Mouse (Mus musculus): ENCODE results near the gene Pradc1. TPM values are rescaled to one million over a fixed set of nuclear protein-coding genes. Genes with fewer than 3 reads are reported as not detected.

Pradc1 gene
- 41.4 and 53.6 TPM in 2 replicates for polyA plus RNA-seq (2015; fragmentation: Nextera tagmentation; extraction: Ambion mirVana)

DNA sequence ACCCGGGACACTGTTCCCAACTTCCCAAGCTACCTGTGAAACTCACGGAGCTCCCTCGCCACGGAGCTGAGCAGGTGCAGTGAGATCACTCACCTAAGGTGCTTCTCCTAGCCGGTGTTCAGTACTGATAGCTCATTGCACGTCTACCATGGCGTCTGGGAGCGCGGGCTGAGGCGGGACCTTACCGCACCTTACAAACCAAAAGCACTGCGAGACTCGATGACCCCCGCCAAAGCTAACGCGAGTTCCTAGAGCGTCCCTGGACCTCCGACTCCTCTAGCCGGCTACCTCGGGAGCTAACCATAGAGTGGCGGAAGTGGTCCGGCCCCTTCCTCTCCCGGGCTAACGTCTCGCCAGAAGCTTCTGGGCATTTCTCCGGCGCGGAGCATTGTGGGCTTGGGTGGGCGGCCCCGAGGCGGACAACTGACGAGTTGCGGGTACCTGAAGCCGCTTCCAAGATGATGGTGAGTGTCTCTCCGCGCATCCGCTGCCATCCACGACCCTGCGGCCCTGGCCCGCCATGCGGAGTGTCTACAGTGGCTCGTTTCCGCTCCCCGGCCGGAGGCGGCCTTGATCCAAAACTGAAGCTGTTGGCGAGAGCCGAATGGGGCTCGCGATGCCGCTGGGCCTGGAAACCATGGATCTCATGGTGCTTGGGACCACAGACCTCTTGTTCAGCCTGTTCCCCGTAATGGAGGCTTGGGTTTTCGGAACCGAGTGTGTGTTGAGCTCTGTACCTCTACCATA is at the start of gene Pradc1:
TSS of gene Pradc1 (minus strand) at position 307 of the 747 bp plus-strand sequence.

DNA sequence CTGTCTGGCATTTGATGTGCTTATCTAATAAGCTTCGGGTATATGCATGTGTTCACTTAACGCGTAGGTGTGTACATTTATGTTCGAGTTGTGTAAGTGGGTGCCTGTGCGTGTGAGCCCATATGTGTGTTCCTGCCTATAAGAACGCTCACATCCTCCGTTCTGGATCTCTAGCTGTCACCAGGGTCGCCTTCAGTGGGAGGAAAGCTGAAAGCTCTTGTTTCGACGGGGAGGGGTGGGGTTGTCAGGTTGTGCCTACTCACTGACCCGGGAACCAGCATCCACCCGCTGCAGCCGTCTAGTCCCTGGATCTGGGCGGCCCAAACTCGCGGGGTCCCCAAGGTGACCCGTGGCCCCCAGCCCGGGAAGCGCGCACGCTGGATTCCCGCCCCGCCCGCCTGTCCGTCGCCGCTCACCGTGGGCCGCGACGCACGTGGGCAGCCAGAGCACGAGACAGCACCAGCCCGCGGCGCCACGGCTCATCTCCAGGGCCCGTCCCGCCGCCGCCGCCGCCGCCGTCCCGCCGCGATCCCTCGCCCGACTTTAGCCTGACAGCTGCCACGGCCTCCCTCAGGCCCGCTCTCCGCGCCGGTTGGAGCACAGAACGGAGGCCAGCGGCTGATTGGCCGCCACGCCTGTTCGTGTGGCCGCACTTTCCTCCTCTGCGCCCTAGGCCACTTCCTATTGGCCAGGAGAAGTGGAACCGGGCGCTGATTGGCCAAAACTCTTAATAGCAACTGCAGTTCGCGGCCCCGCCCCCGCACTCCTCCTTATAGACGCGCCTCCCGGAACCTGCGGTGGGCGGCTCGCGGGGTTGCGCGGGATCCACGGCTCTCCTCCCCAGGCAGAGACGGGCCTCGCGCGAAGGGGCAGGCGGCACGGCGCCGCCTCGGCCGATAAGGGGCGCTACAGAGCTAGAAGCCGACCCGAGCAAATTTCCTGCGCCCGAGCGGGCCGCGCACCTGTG is 790 bp downstream of the Pradc1 start, which contains the start of gene Cct7:
TSS of gene Cct7 (plus strand) at position 818 of the 967 bp plus-strand sequence.

DNA sequence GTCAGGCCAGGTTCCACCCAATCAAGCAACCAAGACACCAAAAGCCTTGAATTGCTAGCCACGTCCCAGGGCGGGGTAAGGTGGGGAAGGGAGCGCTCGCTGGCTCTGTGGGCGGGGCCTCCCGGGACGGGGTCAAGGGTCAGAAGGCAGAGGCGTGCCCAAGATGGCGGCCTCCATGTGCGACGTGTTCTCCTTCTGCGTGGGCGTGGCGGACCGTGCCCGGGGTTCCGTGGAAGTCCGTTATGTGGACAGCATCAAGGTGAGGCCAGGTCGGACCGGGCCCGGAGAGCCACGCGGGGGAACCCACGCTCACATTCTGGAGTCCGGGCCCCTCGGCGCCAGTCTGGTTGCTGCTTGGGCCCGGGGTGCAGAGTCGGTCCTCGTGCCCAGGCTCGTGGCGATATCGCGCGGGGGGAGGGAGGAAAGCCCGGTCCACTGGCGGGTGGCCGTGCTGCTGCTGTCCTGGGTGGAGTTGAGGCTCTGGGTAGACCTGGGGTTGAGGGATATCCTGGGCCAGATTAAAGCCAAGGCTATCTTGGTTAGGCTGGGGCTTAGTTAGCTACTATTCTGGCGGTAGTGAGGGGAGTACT is 19.8 kb downstream of the Pradc1 start, which contains the start of gene Smyd5:
TSS of gene Smyd5 (plus strand) at position 148 of the 590 bp plus-strand sequence.

DNA sequence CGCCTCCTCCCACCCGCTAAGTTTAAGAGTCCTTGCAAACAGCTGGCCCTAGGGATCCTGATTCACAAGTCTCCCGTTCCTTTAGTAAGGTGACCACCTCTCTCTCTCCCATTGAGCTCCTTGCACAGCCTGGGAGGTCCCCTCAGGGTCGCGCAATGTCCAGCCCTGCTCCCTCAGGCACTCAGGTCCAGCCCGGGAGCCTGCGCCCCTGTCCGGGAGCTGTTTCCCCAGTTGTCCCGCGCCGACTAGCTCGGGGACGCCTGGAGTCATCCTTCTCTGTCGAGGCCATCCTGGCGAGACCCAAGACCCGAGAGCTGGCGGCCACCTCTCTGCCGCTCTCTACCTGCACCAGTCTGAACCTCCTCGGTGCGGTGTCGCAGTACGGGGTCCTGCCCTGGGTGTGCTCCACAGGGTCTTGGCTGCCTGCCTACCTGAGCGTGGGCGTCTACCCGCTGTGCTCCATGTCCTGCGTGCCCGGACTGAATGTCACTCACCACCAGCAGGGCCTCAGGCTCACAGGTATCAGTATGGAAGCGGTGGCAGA is 27.9 kb downstream of the Pradc1 start, which contains the start of gene Noto:
TSS of gene Noto (plus strand) at position 51 of the 544 bp plus-strand sequence.

Other genes starting within 250 kb of the Pradc1 start
- 3.3 and 4.6 TPM in 2 replicates for gene Sfxn5, start 118.5 kb downstream of the Pradc1 start, polyA plus RNA-seq (2015; fragmentation: Nextera tagmentation; extraction: Ambion mirVana)
- 20.0 and 20.7 TPM in 2 replicates for gene Rab11fip5, start 77.3 kb downstream of the Pradc1 start, polyA plus RNA-seq (2015; fragmentation: Nextera tagmentation; extraction: Ambion mirVana)
- gene Noto, start 28.1 kb downstream of the Pradc1 start, polyA plus RNA-seq (2015; fragmentation: Nextera tagmentation; extraction: Ambion mirVana), result not detected in 2 replicates
- 18.3 and 20.7 TPM in 2 replicates for gene Smyd5, start 20.0 kb downstream of the Pradc1 start, polyA plus RNA-seq (2015; fragmentation: Nextera tagmentation; extraction: Ambion mirVana)
- 243 and 247 TPM in 2 replicates for gene Cct7, start 456 bp downstream of the Pradc1 start, polyA plus RNA-seq (2015; fragmentation: Nextera tagmentation; extraction: Ambion mirVana)
- gene Fbxo41, start 51.0 kb upstream of the Pradc1 start, polyA plus RNA-seq (2015; fragmentation: Nextera tagmentation; extraction: Ambion mirVana), result 0.03 TPM in 1 of 2 replicates, not detected in the other
- not detected in 2 replicates for gene Egr4, start 61.6 kb upstream of the Pradc1 start, polyA plus RNA-seq (2015; fragmentation: Nextera tagmentation; extraction: Ambion mirVana)
- 0.60 and 1.0 TPM in 2 replicates for gene Alms1, start 135.6 kb upstream of the Pradc1 start, polyA plus RNA-seq (2015; fragmentation: Nextera tagmentation; extraction: Ambion mirVana)

Data from skeletal muscle tissue, postnatal 0 days (tissue).